Mouse (Mus musculus) forebrain, postnatal 0 days (tissue): ENCODE data around the gene Auts2. TPM values are rescaled to one million over a fixed set of nuclear protein-coding genes. Genes with fewer than 3 reads are reported as not detected.
A peak's percentile ranks its signal among the peaks of the same experiment; 100 is the strongest.

ENCODE experiments used
- ATAC-seq: fragments of 200-750 bp; cut with Nextera tagmentation; 2 replicates; pipeline ENCODE4 v1.8.0; 2017; ENCODE audit warnings: mild to moderate bottlenecking, moderate library complexity
- DNase-seq: peaks from one replicate; pipeline ENCODE4 v3.0.0-alpha.2; 2015
- H3K27ac ChIP-seq: fragments of 300-500 bp; sonication (generic); 2 replicates; pipeline ENCODE4 v1.5.1; 2014; ENCODE audit warnings: low read depth, mild to moderate bottlenecking, antibody characterized with exemption, low read length, moderate library complexity, mixed read lengths
- H3K27me3 ChIP-seq: fragments of 300-500 bp; sonication (generic); 2 replicates; pipeline ENCODE4 v1.6.1; 2014; ENCODE audit warnings: mild to moderate bottlenecking, low read length, mixed read lengths; ENCODE audit not compliant: insufficient read depth
- H3K36me3 ChIP-seq: fragments of 300-500 bp; sonication (generic); 2 replicates; pipeline ENCODE4 v1.6.1; 2014; ENCODE audit warnings: mild to moderate bottlenecking, moderate library complexity; ENCODE audit not compliant: insufficient read depth
- H3K4me1 ChIP-seq: fragments of 300-500 bp; sonication (generic); 2 replicates; pipeline ENCODE4 v1.6.1; 2014; ENCODE audit warnings: antibody characterized with exemption; ENCODE audit not compliant: insufficient read depth
- H3K4me2 ChIP-seq: fragments of 300-500 bp; sonication (generic); 2 replicates; pipeline ENCODE4 v1.6.1; 2014; ENCODE audit warnings: low read depth, mild to moderate bottlenecking, moderate library complexity
- H3K4me3 ChIP-seq: fragments of 300-500 bp; sonication (generic); 2 replicates; pipeline ENCODE4 v1.5.1; 2014; ENCODE audit warnings: low read depth, low read length, mixed read lengths
- H3K9ac ChIP-seq: fragments of 300-500 bp; sonication (generic); 2 replicates; pipeline ENCODE4 v1.6.1; 2014; ENCODE audit warnings: mild to moderate bottlenecking
- H3K9me3 ChIP-seq: fragments of 300-500 bp; sonication (generic); 2 replicates; pipeline ENCODE4 v1.6.1; 2016; ENCODE audit warnings: low read length
- CTCF ChIP-seq: sonication (generic); IDR thresholded peaks from 2 replicates; pipeline ENCODE4 v1.5.1; 2016; ENCODE audit warnings: antibody characterized with exemption, control low read depth, low read depth
- WGBS: fragments of 180-500 bp; shearing (Covaris S2); extraction: QIAGEN DNeasy Blood & Tissue Kit; methylation state at CpG from one replicate; pipeline ENCODE4 v1.1.7; 2014; 5-methylcytosine and 5-hydroxymethylcytosine counted together
- polyA plus RNA-seq: library from polyadenylated mRNA; unstranded; fragments of >200 nt; fragmentation: Nextera tagmentation; extraction: Ambion mirVana; gene quantifications from 2 replicates; pipeline ENCODE4 v1.2.1, GENCODE M21; 2015
- total RNA-seq: library from RNA; depleted of rRNA; stranded (reverse); fragments of >200 nt; gene quantifications from 2 replicates; pipeline ENCODE4 v1.2.3, GENCODE M21; 2014

The Auts2 gene
- total and polyA plus RNA-seq, 2 experiments from 2014 or later: 40.9 to 66.2 TPM

DNA sequence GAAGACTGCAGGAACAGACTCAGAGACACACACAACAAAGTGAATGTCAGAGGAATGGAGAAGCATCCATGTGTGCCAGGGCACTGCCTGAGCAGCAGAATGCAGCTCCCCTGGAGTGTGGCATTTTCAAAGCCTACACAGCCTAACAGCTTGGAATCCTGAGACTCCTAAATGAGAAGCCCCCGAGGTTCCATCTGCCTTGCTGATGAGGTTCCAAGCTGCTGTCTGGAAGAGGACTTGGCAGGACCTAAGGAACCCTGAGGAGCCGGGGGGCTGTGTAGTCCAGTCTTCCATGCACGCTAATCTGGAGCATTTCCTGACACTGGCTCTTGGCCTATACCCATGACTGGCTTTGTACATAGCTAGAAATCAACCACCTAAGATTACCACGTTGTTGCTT is 670.0 kb downstream of the Auts2 start:
- 40% methylated on average over 4 of the region's 4 CpGs for WGBS
- Histone ChIP-seq H3K36me3 (no peaks in the 10 kb centered on the region), H3K27ac (no peak overlapping the region), H3K27me3 (no peaks in the 10 kb centered on the region), H3K4me3 (no peak overlapping the region), H3K4me1 (0 out of 2 replicates have a peak, but pooled peaks cover 3% of the 10 kb centered on the region), H3K4me2 (no peak overlapping the region), H3K9me3 (no peaks in the 10 kb centered on the region), H3K9ac (no peak overlapping the region)
- no peak for TF ChIP-seq CTCF
- ATAC-seq (peak; percentile 54), DNase-seq (peak; percentile 61)

DNA sequence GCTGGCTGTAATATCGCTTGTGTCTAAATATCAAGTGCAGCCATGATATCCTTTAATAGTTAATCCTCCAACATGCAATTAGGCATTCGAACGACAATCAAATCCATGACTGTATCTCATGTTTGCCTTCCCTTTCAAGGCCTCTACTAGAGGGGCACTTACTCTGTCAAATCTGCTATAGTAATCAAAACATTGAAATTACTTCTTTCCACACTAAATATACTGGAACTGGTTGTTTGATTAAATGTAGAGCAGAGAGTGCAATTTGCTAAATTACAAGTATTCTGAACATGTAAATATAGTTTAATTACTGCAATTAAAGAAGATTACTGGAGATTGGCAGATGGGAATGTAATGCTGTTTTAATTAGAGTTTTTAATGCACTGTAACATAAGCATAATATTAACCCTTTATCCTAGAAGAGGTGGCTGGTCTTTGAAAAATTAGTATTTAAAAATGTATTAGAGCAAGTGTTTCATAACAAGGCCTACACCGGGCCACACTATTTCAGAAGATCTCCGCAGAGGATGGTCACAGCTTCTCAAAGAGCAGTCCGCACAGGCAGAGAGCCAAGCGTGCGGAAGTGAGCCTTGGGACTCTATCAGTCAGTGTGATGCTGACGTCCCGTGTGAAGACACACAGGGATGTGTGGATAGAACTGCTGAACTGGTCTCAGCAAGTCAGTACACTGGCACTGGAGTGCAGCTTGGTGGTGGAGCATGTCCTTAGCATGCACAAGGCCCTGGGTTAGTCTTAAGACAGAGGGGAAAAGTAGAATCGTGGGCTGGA is 673.2 kb downstream of the Auts2 start:
- ATAC-seq: peak; percentile 84
- 46% methylated on average over 11 of the region's 11 CpGs for WGBS

DNA sequence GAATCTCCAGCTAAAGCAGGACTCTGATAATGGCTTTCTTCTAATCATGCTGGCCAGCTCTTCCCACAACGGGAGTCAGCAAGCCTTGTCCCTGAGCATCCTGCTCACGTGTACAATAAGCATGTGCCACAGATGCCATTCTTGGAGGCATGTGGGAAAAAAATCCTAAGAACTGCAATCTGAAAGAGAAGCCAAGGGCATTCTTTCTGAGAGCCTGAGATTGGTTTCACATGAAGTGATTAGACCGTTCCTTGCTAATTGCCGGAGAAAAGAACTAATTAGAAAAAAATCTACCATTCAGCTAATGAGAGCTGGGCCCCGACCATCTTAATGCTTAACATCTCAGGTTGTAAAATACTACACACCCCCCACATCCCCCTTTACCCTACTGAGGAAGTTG is 677.9 kb downstream of the Auts2 start:
- Histone ChIP-seq H3K9ac (no peak overlapping the region), H3K36me3 (no peaks in the 10 kb centered on the region), H3K27ac (no peak overlapping the region), H3K27me3 (no peaks in the 10 kb centered on the region), H3K4me2 (no peak overlapping the region), H3K4me1 (0 out of 2 replicates have a peak, but pooled peaks cover 3% of the 10 kb centered on the region), H3K9me3 (no peaks in the 10 kb centered on the region), H3K4me3 (no peak overlapping the region)
- 23% methylated on average over 5 of the region's 5 CpGs for WGBS
- TF ChIP-seq CTCF: no peak
- no peak for ATAC-seq
- no peak for DNase-seq

More for the DNA sequence above, 673.2 kb downstream of the Auts2 start:
- Histone ChIP-seq H3K9me3 (no peaks in the 10 kb centered on the region), H3K36me3 (no peaks in the 10 kb centered on the region), H3K4me3 (no peak overlapping the region), H3K4me2 (no peak overlapping the region), H3K9ac (no peak overlapping the region), H3K27ac (no peak overlapping the region), H3K4me1 (0 out of 2 replicates have a peak, but pooled peaks cover 3% of the 10 kb centered on the region), H3K27me3 (no peaks in the 10 kb centered on the region)
- DNase-seq: peak; percentile 57
- TF ChIP-seq CTCF: no peak

GRCm38 (mm10) chr5:131857976-131858375 is 685.2 kb downstream of the Auts2 start:
- no peaks in the 10 kb centered on the region for H3K27me3 ChIP-seq
- DNase-seq (no peak), ATAC-seq (no peak)
- H3K36me3 ChIP-seq: no peaks in the 10 kb centered on the region
- H3K4me2 ChIP-seq: no peak overlapping the region
- H3K9me3 ChIP-seq: no peaks in the 10 kb centered on the region
- 89% methylated on average over 5 of the region's 5 CpGs for WGBS
- H3K27ac ChIP-seq: no peak overlapping the region
- H3K4me1 ChIP-seq: no peaks in the 10 kb centered on the region; the same call in 1 of the 2 replicates
- H3K4me3 ChIP-seq: no peak overlapping the region
- no peak overlapping the region for H3K9ac ChIP-seq
- TF ChIP-seq CTCF: no peak

DNA sequence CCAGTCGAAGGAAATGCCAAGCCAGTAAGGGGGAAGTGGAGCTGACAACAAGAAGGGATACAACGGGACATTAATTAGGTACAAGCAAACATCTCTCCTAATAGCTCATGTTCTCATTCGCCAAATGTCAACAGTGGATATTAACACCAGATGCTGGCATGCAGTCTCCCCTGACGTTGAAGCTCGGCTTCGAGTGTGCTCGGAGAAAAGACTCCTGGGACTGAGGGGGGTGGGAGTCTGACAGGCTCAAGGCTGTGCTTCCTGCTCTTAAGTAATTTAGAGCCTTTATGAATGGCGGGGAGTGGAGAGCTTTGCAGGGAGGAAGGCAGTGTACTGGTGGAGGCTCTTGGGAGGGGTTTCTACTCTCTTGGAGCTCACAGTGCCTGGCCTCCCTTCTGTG is 687.8 kb downstream of the Auts2 start:
- DNase-seq: peak; percentile 45
- no peaks in the 10 kb centered on the region for H3K9me3 ChIP-seq
- H3K4me2 ChIP-seq: no peak overlapping the region
- H3K27ac ChIP-seq: no peak overlapping the region
- H3K4me1 ChIP-seq: no peaks in the 10 kb centered on the region; the same call in 1 of the 2 replicates
- H3K36me3 ChIP-seq: no peaks in the 10 kb centered on the region
- no peak for ATAC-seq
- H3K4me3 ChIP-seq: no peak overlapping the region
- 9% methylated on average over 8 of the region's 8 CpGs for WGBS
- no peaks in the 10 kb centered on the region for H3K27me3 ChIP-seq
- H3K9ac ChIP-seq: no peak overlapping the region
- TF ChIP-seq CTCF: no peak

- Histone ChIP-seq H3K36me3 (no peaks in the 10 kb centered on the region), H3K4me3 (no peak overlapping the region), H3K4me1 (no peaks in the 10 kb centered on the region; the same call in 1 of the 2 replicates), H3K27ac (no peak overlapping the region), H3K27me3 (no peaks in the 10 kb centered on the region), H3K4me2 (no peak overlapping the region), H3K9ac (no peak overlapping the region), H3K9me3 (no peaks in the 10 kb centered on the region)
- TF ChIP-seq CTCF: no peak
- ATAC-seq (peak; percentile 25; the same call in 1 of the 2 replicates), DNase-seq (peak; percentile 45)
- WGBS: 10% methylated on average over 20 of the region's 20 CpGs
Measured at GRCm38 (mm10) chr5:131851597-131852453, 691.3 kb downstream of the Auts2 start.
